Mouse (Mus musculus) cortical plate, adult 2 months (tissue): ENCODE measurements at regions not wholly inside any gene's neighbourhood (a gene's known extent, or its start where the extent isn't known, plus 50 kb on each side); places are given as distances from the start of the nearest gene placed in this dataset.

Source experiments
- H3K27ac ChIP-seq: fragments of 200-500 bp; 2 replicates; pipeline ENCODE4 v1.5.1; 2012; ENCODE audit warnings: low read length, control low read depth, inconsistent platforms; ENCODE audit not compliant: insufficient read depth
- H3K4me1 ChIP-seq: fragments of 200-500 bp; 2 replicates; pipeline ENCODE4 v1.6.1; 2011; ENCODE audit warnings: low read length; ENCODE audit not compliant: control insufficient read depth, insufficient read depth
- H3K4me3 ChIP-seq: fragments of 200-500 bp; 2 replicates; pipeline ENCODE4 v1.5.1; 2011; ENCODE audit warnings: mild to moderate bottlenecking, low read length, control low read depth; ENCODE audit not compliant: insufficient read depth
- CTCF ChIP-seq: fragments of 200-500 bp; IDR thresholded peaks from 2 replicates; pipeline ENCODE4 v1.5.1; 2011; ENCODE audit warnings: mild to moderate bottlenecking, control low read depth, low read length; ENCODE audit not compliant: insufficient read depth; ENCODE audit errors: extremely low read depth
- POLR2A ChIP-seq: fragments of 200-500 bp; IDR thresholded peaks from 2 replicates; pipeline ENCODE4 v1.6.1; 2011; ENCODE audit warnings: mild to moderate bottlenecking, low read length, control low read depth; ENCODE audit not compliant: insufficient read depth; ENCODE audit errors: extremely low read depth

- 0 out of 2 replicates have a peak overlapping the region, but pooled peaks have one; percentile 17 for H3K4me3 ChIP-seq
Observed at GRCm38 (mm10) chr19:59588068-59588522, 129.9 kb downstream of the Emx2 start.

GRCm38 (mm10) chr19:59590021-59590420, 131.8 kb downstream of the Emx2 start:
- Histone ChIP-seq H3K4me3 (no peak overlapping the region), H3K27ac (no peak overlapping the region), H3K4me1 (no peaks in the 10 kb centered on the region)
- TF ChIP-seq CTCF (no peak), POLR2A (no peak)

More at GRCm38 (mm10) chr19:59588068-59588522, 129.9 kb downstream of the Emx2 start:
- Histone ChIP-seq H3K4me1 (no peaks in the 10 kb centered on the region), H3K27ac (no peak overlapping the region)
- TF ChIP-seq POLR2A (no peak), CTCF (no peak)

DNA sequence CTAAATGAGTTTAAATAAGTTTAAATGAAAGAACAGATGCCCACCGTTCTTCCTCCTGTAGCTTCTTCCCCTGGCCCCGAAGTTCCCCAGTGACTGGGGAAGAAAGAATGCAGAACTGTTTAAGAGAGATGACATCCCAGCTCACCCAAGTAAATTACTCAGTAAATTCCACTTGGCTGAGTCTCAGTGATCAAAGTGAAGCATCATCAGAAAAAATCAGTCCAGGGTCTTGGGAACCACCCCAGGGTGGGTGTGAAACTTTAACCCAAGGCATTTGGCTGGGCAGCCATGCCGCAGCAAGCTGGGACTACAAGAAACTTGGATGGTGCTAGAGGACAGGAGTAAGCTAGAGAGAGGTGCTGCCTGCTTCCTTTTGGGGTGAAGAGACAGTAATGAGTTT, 133.9 kb downstream of the Emx2 start:
- Histone ChIP-seq H3K4me3 (no peak overlapping the region), H3K4me1 (no peaks in the 10 kb centered on the region), H3K27ac (no peak overlapping the region)
- TF ChIP-seq POLR2A (no peak), CTCF (no peak)

DNA sequence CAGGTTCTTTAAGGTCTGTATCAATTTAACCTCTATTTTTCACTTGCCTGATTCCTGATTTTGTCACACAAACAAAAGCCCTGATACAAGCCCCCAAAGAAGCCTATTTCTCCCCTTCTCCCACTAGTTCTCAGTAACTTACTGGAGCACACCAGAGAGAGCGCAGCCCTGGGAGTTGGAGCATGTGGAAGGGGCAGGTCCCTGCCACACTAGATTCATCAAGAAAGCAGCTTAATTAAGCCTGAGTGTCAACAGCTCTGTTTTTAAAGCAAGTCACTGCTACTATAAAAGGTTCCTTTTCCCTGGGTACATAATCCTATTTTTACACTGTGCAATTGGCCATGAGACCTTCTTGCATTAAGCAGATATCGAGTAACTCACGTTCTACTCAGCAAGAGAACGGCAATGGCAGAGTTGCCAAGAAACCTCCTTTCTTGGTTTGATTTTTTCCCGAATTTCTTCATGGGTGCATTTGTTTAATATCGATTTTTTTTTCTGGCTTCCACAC, 166.2 kb downstream of the Emx2 start:
- TF ChIP-seq CTCF (no peak), POLR2A (no peak)
- Histone ChIP-seq H3K4me3 (no peak overlapping the region), H3K27ac (no peak overlapping the region), H3K4me1 (no peaks in the 10 kb centered on the region)

DNA sequence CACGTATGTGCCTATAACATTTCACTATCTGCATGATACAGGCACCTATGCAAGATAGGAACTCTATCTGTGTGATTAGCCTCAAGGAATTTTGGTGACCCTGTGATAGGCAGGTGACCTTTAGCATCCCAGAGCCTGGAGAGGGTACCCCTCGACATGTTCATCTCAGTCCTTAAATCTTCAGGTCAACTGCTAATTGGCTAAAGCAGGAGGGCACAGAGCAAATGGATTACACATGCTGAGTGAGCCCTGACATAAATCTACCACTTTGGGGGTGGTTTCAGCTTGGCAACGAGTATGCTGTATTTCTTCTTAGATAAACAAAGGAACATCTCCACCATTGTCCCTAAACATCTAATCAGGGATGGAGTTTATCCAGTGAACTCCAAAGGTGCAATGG, 169.5 kb downstream of the Emx2 start:
- H3K4me1 ChIP-seq: no peaks in the 10 kb centered on the region
- H3K4me3 ChIP-seq: no peak overlapping the region
- TF ChIP-seq POLR2A (no peak), CTCF (no peak)
- no peak overlapping the region for H3K27ac ChIP-seq

GRCm38 (mm10) chr19:59628296-59629160, 170.4 kb downstream of the Emx2 start:
- Histone ChIP-seq H3K4me1 (no peaks in the 10 kb centered on the region), H3K4me3 (no peak overlapping the region), H3K27ac (no peak overlapping the region)
- no peak for TF ChIP-seq CTCF
- no peak for TF ChIP-seq POLR2A

GRCm38 (mm10) chr19:59629161-59629445, 170.9 kb downstream of the Emx2 start:
- no peaks in the 10 kb centered on the region for H3K4me1 ChIP-seq
- TF ChIP-seq CTCF (no peak), POLR2A (no peak)
- no peak overlapping the region for H3K27ac ChIP-seq
- H3K4me3 ChIP-seq: no peak overlapping the region

GRCm38 (mm10) chr19:59630095-59630494, 171.9 kb downstream of the Emx2 start:
- Histone ChIP-seq H3K4me1 (no peaks in the 10 kb centered on the region), H3K4me3 (no peak overlapping the region), H3K27ac (no peak overlapping the region)
- TF ChIP-seq CTCF: no peak
- TF ChIP-seq POLR2A: no peak

- TF ChIP-seq CTCF (no peak), POLR2A (no peak)
- Histone ChIP-seq H3K4me1 (no peaks in the 10 kb centered on the region), H3K27ac (no peak overlapping the region), H3K4me3 (no peak overlapping the region)
Observed at GRCm38 (mm10) chr19:59630706-59631105, 172.5 kb downstream of the Emx2 start.

GRCm38 (mm10) chr19:59631541-59631940, 173.4 kb downstream of the Emx2 start:
- Histone ChIP-seq H3K27ac (no peak overlapping the region), H3K4me1 (no peaks in the 10 kb centered on the region), H3K4me3 (no peak overlapping the region)
- no peak for TF ChIP-seq CTCF
- TF ChIP-seq POLR2A: no peak
